Comparison of ENCODE assay signal across 10 mouse cellular contexts in the genomic region with DNA sequence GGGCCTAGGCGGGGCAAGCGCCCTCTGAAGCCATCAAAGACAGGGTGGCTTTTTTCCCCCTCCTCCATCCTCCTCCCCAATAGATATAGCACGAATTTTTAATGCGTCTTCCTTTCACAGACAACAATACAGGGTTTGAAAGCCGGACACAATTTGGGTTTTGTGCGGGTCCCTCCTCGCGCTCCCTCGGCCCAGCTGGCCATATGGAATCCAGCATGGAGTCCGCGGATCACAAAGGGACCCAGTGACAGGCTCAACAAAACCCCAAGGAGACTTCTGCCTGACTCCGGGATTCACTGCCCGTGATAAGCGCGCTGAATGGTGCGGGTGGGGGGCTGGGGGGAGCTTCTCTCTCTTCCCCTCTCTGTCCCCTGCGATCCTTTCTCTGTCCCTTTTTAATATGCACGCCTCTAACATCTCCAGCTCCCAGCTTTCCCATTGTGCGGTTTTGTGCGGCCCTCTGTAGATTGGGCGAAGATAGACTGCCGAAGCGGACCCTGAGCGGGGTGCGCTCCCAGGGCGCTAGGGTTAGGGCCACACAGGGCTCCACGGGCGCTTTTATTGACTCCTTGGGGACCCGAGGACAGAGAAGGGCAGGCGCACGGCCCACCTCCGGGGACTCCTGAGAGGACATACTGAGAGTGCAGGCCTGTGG. TPM values are rescaled to one million over a fixed set of nuclear protein-coding genes. Genes with fewer than 3 reads are reported as not detected.
DNase-seq lines count a peak whose midpoint lies in the region; ATAC-seq and TF ChIP-seq lines count a peak whose summit lies in the region.
"Had no signal": no experiment of that assay in that cellular context is flagged by ENCODE, and none has a peak within 500 bp of the region (broad histone marks: within the 10 kb centered on the region; RNA-seq: fewer than 3 reads in every experiment).

No protein-coding gene starts in this region.

- peaks cover 23% of the 10 kb centered on the region for H3K4me1 ChIP-seq in hindbrain, embryonic 12.5 days
- peaks cover 27% of the 10 kb centered on the region for H3K4me1 ChIP-seq in midbrain, embryonic 11.5 days (ENCODE audit: control insufficient read depth, insufficient read depth, low read length)
- peaks cover 22% of the 10 kb centered on the region for H3K4me1 ChIP-seq in liver, postnatal 0 days (ENCODE audit: insufficient read depth)

- H3K27me3 ChIP-seq in hindbrain, embryonic 12.5 days = peaks cover 89% of the 10 kb centered on the region
- H3K27me3 ChIP-seq in midbrain, embryonic 11.5 days (ENCODE audit: control insufficient read depth, insufficient read depth, low read length) = peaks cover 75% of the 10 kb centered on the region
- peaks cover 77% of the 10 kb centered on the region for H3K27me3 ChIP-seq in liver, postnatal 0 days (ENCODE audit: insufficient read depth, low read length)

- H3K27ac ChIP-seq in hindbrain, embryonic 12.5 days = no peak overlapping the region
- peak overlapping the region; percentile 71 for H3K27ac ChIP-seq in midbrain, embryonic 11.5 days (ENCODE audit: low read depth, low read length)
- H3K27ac ChIP-seq in liver, postnatal 0 days (ENCODE audit: low read depth) = no peak overlapping the region

- no peak for TF ChIP-seq CTCF in liver, postnatal 0 days (IDR thresholded peaks at IDR 0.05; ENCODE audit: low read depth)

- H3K9ac ChIP-seq in hindbrain, embryonic 12.5 days = no peak overlapping the region
- peak overlapping the region; percentile 42 for H3K9ac ChIP-seq in midbrain, embryonic 11.5 days (ENCODE audit: low read length)
- H3K9ac ChIP-seq in liver, postnatal 0 days (replicated peaks) = no peak overlapping the region

- no peak for TF ChIP-seq EP300 in liver, postnatal 0 days (IDR thresholded peaks at IDR 0.05; ENCODE audit: low read depth)

- WGBS in hindbrain, embryonic 12.5 days = under 1% methylated on average over 31 of the region's 32 CpGs
- under 1% methylated on average over 31 of the region's 32 CpGs for WGBS in midbrain, embryonic 11.5 days
- 11% methylated on average over 32 of the region's 32 CpGs for WGBS in liver, postnatal 0 days (ENCODE audit: insufficient replicate concordance)

- H3K9me3 ChIP-seq in hindbrain, embryonic 12.5 days (replicated peaks) = no peaks in the 10 kb centered on the region
- no peaks in the 10 kb centered on the region for H3K9me3 ChIP-seq in midbrain, embryonic 11.5 days (ENCODE audit: control insufficient read depth, low read length)
- H3K9me3 ChIP-seq in liver, postnatal 0 days (ENCODE audit: low read length) = no peaks in the 10 kb centered on the region

- 0 out of 2 replicates have a peak overlapping the region, but pooled peaks have one; percentile 6 for H3K4me3 ChIP-seq in hindbrain, embryonic 12.5 days
- H3K4me3 ChIP-seq in midbrain, embryonic 11.5 days (ENCODE audit: low read depth, low read length) = peak overlapping the region; percentile 13; the same call in 1 of the 2 replicates
- H3K4me3 ChIP-seq in liver, postnatal 0 days (ENCODE audit: low read depth, low read length) = no peak overlapping the region

- no peaks in the 10 kb centered on the region for H3K36me3 ChIP-seq in hindbrain, embryonic 12.5 days
- H3K36me3 ChIP-seq in midbrain, embryonic 11.5 days (ENCODE audit: control insufficient read depth, insufficient read depth, low read length) = no peaks in the 10 kb centered on the region
- H3K36me3 ChIP-seq in liver, postnatal 0 days (replicated peaks; ENCODE audit: insufficient read depth, low read length) = no peaks in the 10 kb centered on the region

- DNase-seq in cerebellum, adult 9-10 months = peak; percentile 33
- DNase-seq in cerebellum, adult 11 months = no peak
- DNase-seq in brain, adult 2 months (ENCODE audit: low read depth, low spot score) = peak; percentile 94
- peak; percentile 96 for DNase-seq in midbrain, embryonic 11.5 days (ENCODE audit: low spot score, missing footprints)
- no peak for DNase-seq in thymus, postnatal 0 days (ENCODE audit: low spot score)
- no peak for DNase-seq in liver, postnatal 0 days
- DNase-seq: heart, postnatal 4 days had no signal

- peak overlapping the region; percentile 41 for H3K4me2 ChIP-seq in hindbrain, embryonic 12.5 days (replicated peaks)
- peak overlapping the region; percentile 39 for H3K4me2 ChIP-seq in midbrain, embryonic 11.5 days
- no peak overlapping the region for H3K4me2 ChIP-seq in liver, postnatal 0 days (ENCODE audit: low read depth, low read length)

- peak; percentile 76 for ATAC-seq in hindbrain, embryonic 12.5 days (ENCODE audit: low FRiP score)
- ATAC-seq in midbrain, embryonic 11.5 days (ENCODE audit: low FRiP score) = peak; percentile 79
- ATAC-seq in erythroid progenitor cell, adult 5-6 weeks (replicated peaks; ENCODE audit: low FRiP score, poor library complexity, severe bottlenecking) = no peak
- no peak for ATAC-seq in liver, postnatal 0 days
- ATAC-seq: lung, postnatal 0 days had no signal

RNA-seq across cellular contexts. Expression of gene Nkx2-2, which starts 13.3 kb away (rescaled TPM):
- 2.9 and 3.6 TPM in 2 replicates for polyA plus RNA-seq in hindbrain, embryonic 12.5 days (2016; fragmentation: Nextera tagmentation; extraction: Ambion mirVana)
- 14.7 and 16.8 TPM in 2 replicates for polyA plus RNA-seq in midbrain, embryonic 11.5 days (2014; fragmentation: Nextera tagmentation; extraction: Ambion mirVana)
- not detected in 2 replicates for total RNA-seq in erythroid progenitor cell, adult 5-6 weeks (2015; ENCODE audit: low replicate concordance)
- total RNA-seq in erythroid progenitor cell, adult 5-6 weeks (2017; ENCODE audit: low replicate concordance) = not detected in 2 replicates
- not detected in 2 replicates for polyA plus RNA-seq in thymus, postnatal 0 days (2015; fragmentation: Nextera tagmentation; extraction: Ambion mirVana)
- not detected in 2 replicates for polyA plus RNA-seq in liver, postnatal 0 days (2015; fragmentation: Nextera tagmentation; extraction: Ambion mirVana)
- total RNA-seq: heart, postnatal 4 days had no signal
- polyA plus RNA-seq: lung, postnatal 0 days had no signal

Comparison
In these comparisons a context has a peak if more than half of its experiments do, and no peak if none do; other contexts are left out.
1. DNase-seq: peak in cerebellum, adult 9-10 months (single experiment), brain, adult 2 months (single experiment) and midbrain, embryonic 11.5 days (single experiment); none in cerebellum, adult 11 months (single experiment), thymus, postnatal 0 days (single experiment) and liver, postnatal 0 days (single experiment).
2. ATAC-seq: peak in hindbrain, embryonic 12.5 days (single experiment) and midbrain, embryonic 11.5 days (single experiment); none in erythroid progenitor cell, adult 5-6 weeks (single experiment) and liver, postnatal 0 days (single experiment).